Mouse (Mus musculus): ENCODE measurements around the gene Eif1ad.

The Eif1ad gene

GRCm38 (mm10) chr19:5420579-5420978 lies 54.0 kb downstream of the Eif1ad start:
- DNase-seq: no peak
